Mouse (Mus musculus): ENCODE data around the gene Otud3.
"Not testable (repeated sequence)": the region's sequence is repeated elsewhere in the genome, so short reads cannot be mapped to it uniquely, and the experiment has no call there.

Otud3 gene

DNA sequence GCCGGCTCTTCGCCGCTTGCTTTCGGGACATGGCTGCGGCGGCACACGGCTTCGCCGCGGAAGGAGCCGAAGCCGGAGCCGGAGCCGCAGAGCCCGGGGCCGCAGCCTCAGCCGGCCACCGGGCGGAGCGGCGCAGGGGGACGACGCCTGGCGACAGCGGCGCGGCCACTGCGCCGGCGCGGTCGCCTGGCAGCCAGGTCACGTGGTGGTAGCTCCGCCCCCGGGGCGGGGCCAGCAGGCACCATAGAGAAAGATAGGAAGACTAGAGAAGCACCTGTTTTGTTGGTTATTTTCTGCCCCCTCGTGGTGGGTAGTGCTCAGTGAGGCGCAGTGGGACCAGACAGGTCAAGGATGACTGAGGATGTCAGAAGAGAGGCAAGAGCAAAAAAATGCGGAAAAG lies at the start of gene Otud3:
Gene Otud3, minus strand, starts transcription at position 149 of the 400 bp plus-strand sequence.
- DNase-seq (ENCODE audit: low read depth): peak; percentile 98

DNA sequence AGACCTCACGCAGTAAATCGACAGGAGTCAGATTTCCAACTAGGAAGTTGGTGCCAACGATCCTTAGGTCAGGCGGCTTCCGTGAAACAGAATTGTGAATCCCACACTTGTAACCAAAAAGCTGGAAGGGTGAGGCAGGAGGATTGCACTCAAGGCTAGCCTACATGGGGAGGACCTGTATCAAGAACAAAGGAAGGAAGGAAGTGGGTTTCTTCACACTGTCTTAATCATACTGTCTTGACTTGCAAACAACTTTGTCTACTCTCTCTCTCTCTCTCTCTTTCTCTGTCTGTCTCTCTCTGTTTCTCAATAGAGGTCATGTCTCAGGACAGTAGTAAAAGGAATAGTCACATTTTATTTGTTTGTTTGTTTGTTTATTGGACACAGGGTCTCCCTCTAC lies 49.0 kb upstream of the Otud3 start:
- DNase-seq (ENCODE audit: low read depth): peak; percentile 44

DNA sequence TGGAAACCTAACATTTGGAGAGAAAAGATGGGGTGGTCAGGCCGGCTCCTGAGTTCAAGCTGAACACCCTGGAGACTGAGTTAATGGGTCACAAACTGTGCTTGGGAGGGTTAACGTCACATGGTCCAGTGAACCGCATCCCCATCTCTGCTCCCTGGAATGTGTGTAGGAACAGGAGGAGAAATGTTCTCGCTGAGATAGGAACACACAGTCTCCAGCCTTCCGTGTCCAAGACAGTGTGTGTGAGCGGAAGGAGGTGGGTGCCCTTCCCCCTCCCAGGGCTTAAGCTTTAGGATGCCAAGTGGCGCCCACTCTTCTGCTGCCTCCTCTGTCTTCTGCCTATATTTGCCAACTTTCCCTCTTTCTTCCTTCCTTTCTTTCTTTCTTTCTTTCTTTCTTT lies 46.2 kb upstream of the Otud3 start:
- DNase-seq (ENCODE audit: low read depth): no peak

DNA sequence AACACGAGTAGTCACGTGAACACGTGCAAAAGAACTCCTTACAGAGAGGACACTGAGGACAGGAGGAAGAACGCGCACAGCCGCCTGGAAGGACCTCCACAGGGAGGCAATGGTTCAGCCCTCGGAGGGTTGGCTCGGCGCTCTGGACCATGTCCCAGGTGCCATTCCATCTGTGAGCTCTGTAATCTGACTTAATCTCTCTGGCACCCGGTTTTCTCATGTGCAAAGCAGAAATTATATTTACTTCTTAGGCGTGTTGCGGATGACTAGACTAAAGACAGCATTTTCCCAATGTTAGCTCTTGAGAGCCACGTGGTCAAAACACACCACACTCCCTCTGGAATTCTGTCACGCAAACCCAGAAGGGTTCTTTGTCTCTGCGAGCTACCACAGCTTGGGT lies 45.4 kb upstream of the Otud3 start:
- DNase-seq (ENCODE audit: low read depth): no peak

DNA sequence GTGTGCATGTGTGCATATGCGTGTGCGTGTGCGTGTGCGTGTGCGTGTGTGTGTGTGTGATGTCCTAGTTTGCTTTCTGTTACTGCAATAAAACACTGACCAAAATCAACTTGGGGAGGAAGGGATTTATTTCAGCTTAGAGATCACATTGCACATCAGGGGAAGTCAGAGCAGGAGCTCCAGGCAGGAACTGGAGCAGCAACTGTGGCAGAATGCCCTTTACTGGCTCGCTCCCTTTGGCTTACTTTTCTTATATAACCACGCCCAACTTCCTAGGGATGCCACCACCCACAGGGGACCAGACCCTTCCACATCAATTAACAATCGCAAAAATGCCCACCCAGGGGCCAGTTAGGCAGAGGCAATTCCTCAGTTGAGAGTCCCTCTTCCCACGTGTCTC lies 44.9 kb upstream of the Otud3 start:
- DNase-seq (ENCODE audit: low read depth): no peak

DNA sequence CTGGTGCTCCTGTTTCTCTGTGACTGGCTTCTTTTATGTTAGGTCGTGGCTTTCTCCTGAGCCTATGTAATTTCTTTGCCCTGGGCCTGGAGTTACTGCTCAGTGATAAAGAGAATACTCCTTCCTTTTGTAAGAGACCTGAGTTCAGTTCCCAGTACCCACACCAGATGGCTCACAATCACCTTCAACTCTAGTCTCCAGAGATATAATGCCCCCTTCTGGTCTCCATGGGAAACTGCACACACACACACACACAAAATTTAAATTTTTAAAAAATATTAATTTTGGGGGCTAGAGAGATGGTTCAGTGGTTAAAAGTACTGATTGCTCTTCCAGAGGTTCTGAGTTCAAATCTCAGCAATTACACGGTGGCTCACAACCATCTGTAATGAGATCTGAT lies 34.5 kb upstream of the Otud3 start:
- no peak for DNase-seq (ENCODE audit: low read depth)

DNA sequence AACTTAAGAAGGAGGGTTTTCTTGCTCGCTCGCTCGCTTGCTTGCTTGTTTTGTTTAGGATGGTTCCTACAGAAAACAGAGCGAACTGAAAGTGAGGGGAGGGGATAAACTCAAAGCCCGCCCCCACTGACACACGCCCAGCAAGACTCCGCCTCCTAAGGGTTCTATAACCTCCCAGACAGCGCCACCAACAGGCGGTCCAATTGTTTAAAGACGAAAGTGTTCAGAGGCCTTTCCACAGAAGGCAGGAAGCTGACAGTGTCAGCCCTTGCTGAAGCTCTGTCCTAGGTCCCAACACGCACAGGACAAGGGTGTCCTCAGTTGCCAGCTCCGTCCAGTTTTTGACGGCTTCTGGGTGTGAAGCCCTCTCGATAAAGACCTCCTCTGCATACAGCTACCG lies 30.0 kb upstream of the Otud3 start:
- DNase-seq (ENCODE audit: low read depth): peak; percentile 98

DNA sequence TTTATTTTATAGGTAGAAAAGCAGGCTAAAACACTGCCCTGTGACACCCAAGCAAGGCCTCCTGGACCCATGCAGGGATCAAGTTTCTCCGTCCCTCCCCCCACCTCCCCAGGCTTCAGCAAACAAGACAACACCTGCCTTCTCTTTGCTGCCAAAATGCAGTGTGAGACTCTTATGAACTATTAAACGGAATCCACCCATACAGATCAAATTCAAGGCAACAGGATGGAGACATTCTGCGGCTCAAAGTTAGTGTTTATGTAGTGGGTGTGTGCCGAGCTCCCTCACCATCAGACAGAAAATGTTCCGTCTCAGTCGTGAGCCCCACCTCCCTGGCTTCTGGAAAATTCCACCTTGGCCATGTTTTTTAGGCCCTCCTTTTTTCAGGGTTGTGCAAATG lies 28.2 kb upstream of the Otud3 start:
- no peak for DNase-seq (ENCODE audit: low read depth)

DNA sequence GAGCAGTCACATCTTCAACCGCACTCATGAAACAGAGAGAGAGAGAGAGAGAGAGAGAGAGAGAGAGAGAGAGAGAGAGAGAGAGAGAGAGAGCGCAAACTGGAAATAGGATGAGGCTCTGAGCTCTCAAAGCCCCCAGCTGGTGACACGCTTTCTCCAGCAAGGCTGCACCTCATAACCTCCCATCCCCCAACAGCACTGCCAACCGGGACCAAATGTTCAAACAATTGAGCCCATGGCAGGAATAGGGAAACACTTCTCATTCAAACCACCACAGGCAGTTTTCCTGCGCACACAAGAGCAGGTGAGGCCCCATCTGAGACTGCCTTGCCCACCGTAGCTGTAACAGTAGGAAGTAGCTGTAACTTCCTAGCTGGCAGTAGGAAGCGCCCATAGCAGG lies 27.7 kb upstream of the Otud3 start:
- no peak for DNase-seq (ENCODE audit: low read depth)

DNA sequence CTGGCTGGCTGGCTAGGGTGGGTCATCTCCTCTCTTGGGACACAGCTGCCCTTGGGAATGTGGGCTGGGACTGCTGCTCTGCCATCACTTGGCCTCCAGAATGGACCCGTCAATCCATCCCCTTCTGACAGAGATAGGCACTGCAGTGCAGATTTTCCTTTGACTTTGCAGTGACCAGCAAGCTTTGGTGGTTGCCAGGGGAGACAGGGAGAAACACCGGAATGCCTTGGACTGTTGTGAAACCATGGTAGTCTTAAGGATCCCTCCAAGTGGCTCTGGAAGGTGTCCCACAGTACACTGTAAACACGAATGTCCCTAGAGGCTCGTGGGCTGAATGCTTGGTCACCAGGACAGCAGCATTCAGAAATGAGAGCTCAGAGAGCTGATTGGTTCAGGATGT lies 25.7 kb upstream of the Otud3 start:
- no peak for DNase-seq (ENCODE audit: low read depth)

DNA sequence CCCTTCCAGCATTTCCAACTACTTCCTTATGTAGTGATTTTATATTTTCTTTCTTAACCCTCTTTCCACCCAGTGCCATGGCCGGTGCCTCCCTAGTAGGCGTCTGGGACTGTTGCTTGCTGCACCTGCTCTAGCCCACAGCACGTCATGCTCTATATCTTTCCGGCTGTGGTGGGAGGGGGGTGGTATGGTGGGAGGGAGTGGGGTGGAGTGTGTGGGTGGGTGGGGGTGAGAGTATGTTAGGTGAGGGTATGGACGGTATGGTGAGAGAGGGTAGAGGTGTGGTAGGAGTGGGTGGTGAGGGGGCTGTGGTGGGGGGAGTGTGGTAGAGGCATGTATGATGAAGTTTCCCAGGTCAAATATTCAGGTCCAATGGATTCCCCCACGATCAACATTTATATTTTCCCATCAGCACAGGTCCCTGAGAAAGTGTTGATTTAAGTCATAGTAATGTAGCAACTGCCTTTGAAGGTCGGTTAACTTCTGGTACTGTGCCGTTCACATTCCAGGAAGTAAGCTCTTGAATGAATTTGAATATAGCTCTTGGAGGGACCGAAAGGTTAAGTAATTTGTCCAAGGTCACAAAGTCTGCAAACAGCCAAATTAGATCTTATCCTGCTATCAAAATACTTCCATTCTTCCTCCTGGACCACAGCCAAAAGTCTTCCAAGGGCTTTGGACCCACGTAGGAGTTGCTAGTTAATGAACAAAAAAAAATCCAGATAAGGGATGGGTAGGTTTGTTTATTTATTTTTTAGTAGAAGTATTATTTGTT lies 24.9 kb upstream of the Otud3 start:
- no peak for DNase-seq (ENCODE audit: low read depth)

DNA sequence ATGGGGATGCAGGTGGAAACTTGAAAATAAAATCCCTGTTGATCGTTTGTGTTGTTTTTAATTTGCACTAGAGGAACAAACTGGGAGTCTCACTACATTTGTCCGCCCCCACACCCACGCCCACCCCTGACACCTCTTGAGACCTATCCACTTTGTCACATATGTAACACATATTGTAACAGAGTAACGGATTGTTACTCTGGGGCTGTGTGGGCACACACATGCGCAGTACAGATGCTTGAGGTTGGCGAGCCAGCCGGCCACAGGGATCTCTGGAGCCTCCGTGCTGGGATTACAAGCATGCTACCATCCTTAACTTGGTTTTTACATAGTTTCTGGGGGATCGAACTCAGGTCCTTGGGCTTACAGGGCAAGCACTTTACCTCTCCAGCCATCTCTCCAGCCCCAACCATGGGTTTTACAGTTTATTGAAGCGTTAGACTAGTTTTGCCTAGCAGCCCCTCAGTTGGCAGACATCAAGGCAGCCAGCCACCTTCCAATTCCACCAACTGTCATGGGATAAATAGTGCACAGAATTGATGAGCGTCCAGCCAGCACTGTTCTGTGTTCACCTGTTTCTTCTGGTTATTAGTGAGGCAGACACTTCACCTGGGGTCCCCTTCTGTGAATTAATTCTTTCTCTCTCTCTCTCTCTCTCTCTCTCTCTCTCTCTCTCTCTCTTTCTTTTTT lies 20.9 kb upstream of the Otud3 start:
- no peak for DNase-seq (ENCODE audit: low read depth)

DNA sequence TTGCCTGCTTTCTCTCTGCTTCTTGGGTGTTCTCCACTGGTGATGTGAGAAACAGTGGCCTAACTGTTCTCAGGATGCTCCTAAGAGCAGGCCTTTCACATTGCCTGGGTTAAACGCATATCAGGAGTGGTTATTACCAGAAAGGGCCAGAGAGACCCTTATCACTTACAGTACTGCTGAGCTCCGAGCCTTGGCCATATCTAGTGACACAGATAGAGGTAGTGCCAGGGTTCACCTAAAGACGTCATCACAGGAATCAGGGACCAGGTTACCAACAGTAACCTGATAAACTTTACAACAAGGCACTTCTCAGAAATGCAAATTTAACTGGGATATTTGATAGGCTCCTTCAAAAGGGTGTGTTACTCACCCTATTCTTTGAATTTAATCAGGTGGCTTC lies 20.1 kb upstream of the Otud3 start:
- no peak for DNase-seq (ENCODE audit: low read depth)

DNA sequence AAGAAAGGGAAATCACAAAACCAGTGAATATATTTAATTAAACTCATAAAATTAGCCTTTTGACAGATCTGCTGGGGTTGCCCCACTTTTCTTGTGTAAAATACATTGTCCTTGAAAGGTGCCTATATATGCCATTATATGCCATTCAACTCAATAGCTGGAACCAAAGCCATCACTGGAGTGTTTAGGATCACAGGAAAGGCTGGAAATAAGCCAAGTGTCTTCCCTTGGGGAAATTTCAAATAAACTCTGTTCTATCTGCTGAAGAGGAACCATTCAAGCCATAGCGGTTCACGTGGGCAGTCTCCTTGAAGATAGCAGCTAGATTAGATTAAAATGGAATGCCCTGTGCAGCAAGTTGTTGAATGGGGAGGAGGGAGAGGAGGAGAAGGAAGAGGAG lies 11.8 kb upstream of the Otud3 start:
- no peak for DNase-seq (ENCODE audit: low read depth)

DNA sequence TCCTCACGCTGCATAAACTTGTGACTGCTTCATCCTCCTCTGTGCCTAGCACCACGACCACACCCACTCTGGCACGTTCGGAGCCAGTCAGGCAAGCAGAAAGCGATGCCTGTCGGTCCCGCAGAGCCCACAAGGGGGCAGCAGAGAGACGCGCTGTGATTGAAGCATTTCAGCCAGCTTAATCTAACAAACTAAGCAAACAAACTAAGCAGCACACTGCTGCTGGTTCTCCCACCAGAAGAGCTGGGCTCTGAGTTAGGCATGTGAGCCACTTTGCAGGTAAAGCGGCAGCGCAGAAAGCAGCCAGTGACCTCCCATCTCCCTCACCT lies 8.3 kb upstream of the Otud3 start:
- DNase-seq (ENCODE audit: low read depth): peak; percentile 96

DNA sequence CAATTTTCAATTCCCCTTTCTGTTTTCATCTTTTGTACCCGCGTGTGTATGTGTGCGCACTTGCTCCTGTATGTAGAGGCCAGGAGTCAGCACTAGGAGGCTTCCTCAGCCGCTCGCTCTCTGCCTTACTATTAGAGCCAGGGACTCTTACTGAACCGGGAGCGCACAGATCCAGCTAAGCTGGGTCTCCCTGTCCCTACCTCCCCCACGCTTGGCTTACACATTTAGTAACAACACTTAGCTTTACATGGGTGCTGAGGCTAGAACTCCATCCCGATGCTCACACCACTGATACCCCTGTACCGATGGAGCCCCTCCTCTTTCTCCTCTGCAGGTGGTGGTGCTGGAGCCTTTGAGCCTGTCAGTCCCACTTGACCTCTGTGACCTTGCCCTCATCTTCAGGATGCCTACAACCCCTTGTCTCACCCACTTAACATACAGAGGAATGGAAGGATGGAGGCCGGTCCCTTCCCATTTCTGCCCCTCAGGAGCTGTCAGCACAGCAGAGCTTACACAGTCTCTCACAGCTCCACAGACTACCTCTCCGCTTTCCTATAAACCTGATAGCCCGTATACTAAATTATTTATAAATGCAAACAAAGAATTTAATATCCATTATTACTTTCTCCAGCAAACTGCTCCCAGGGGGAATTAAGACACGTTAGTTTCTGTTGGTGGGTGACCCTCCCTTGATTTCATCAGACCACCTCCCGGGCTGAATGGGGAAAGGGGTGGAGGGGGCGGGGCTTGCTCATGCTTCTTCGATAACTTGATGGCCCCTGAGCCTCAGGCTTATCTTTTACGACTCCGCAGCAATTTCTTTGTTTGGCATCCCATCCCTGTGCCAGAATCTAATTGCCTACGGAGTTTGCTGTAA lies 7.7 kb upstream of the Otud3 start:
- DNase-seq (ENCODE audit: low read depth): no peak

DNA sequence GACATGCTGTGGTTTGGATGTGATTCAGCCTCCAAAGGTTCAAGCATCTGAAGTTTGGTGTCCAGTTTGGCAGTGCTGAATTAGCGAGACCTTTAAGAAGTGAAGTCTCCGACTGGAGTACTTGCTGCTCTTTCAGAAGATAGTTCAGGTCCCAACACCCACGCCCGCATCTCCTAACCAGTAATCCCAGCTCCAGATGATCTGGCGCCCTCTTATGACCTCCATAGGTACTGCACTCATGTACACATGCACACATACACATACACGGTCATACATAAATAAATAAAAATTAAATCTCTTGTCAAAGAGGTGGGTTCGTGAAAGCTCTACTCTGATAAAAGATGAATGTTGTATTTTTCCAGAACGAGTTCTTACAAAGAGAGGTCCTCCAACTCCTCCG lies 3.5 kb upstream of the Otud3 start:
- peak; percentile 31 for DNase-seq (ENCODE audit: low read depth)

DNA sequence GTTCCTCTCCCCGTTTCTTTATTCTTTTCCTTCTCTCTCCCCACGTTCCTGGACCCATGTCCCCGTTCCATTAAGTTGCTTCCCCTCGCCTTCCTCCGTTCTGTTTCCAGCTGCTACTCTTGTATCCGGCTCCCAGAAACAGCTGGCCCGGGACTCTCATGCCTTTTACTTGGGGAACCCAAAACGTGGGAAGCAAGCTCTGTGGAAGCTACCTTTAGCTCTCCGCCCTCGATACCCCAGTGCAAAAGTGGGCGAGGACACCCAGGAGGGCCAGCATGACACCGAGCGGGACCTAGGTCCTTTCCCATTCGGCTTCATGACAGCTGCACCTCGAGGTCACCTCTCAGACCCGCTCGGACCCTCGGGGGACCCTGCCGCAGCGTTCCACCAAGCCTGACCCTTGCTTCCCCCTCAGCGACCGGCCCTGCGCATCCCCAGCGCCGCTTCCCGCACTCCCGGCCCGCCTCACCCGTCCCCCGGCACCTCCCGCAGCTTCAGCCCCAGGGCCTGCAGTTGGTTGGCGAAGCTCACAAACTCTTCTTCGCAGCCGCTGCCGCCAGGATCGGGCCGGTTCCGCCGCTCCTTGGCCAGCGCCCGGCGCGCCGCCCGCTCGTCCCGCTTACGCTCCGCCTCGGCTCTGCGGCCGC lies 481 bp downstream of the Otud3 start:
- DNase-seq (ENCODE audit: low read depth): no peak

DNA sequence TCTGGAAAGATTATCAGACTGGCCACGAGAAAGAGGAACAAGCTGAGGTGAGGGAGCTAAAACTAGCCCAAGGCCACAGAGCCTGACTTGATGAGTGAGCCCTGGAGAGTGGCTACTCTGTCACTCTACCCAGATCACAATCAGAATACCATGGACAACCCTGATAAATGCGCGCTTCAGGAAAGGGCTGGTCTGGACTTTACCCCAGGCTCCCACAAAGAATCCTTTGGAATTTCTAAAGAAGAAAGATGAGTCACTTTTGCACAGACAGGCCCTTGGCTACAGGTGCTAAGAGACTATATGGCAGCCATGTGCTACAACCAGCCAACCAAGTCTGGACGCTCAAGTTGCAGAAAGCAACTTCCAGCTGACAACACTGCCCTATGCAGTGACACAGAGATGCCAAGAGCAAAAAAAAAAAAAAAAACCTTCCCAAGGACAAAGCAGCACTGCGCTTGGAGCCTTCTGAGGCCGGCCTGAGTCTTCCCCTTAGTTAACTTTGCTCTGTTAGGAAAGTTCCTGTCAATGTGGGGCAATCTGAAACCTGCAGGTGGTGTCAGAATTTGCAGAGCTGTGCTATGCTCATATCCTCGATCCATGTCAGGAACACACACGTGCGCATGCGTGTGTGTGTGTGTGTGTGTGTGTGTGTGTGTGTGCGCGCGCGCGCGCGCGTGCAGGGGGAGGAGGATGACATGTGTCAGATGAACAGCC lies 8.0 kb downstream of the Otud3 start:
- DNase-seq (ENCODE audit: low read depth): no peak

DNA sequence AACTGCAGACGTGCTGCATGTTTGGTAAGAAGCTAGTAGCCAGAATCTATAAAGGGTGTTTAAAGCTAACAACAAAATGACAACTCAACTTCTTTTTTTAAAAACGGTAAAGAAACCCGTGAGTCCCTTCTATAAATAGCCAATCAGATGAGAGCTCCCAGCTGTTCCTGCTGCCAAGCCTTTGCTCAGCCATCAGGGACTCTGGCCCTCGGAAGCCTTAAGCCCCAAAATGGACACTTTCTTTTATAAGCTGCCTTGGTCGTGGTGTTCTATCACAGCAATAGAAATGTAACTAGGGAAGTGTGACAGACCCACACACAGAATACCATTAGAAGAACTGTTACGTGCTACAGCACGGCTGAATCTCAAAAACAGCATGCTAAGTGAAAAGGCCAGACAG lies 14.4 kb downstream of the Otud3 start:
- no peak for DNase-seq (ENCODE audit: low read depth)

DNA sequence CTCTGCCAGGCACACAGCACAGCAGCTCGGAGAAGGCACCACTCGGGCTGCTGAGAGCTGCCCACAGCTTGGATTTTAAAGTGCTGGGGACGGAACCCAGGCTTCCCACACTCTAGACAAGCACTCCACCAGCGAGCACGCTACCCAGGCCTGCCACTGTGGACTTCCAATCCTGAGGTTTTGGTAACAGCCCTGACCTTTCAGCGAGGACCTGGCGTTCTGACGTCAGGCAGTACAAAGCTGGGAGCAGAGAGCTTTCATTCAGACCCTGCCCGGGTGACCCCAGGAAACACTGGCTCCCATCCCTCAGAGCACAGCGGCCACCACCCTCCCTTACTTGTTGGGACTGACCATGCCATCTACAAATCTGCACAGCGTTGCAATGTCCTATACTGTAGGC lies 20.0 kb downstream of the Otud3 start:
- not testable (repeated sequence) for DNase-seq (ENCODE audit: low read depth)

DNA sequence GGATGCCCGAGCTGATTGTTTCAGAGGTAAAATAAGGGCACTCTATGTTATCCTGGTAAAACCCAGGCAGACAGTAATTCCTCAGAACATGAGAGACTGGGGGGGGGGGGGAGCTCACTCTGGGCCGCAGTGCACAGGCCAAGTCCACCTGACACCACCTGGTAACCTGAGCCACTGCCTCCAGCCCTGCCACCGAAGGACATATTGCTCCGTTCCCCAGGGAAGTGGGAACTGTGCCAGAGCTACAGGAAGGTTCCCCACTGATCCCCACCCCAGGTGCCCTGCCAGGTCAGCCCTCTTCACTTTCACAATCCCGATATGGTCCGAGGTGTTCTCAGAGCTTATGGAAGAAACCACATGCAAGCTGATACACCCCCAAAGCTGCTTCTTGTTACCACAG lies 21.1 kb downstream of the Otud3 start:
- DNase-seq (ENCODE audit: low read depth): no peak

All from naive thymus-derived CD4-positive, alpha-beta T cell, adult 2 months (primary cell).